Mouse (Mus musculus) urinary bladder, postnatal 0 days (tissue): ENCODE measurements around the gene Adgrb2. TPM values are rescaled to one million over a fixed set of nuclear protein-coding genes. Genes with fewer than 3 reads are reported as not detected.

ENCODE experiments used
- polyA plus RNA-seq: library from polyadenylated mRNA; unstranded; fragments of >200 nt; fragmentation: Nextera tagmentation; extraction: Ambion mirVana; gene quantifications from 2 replicates; pipeline ENCODE4 v1.2.1, GENCODE M21; 2015

The Adgrb2 gene
- 0.79 and 0.88 TPM in 2 replicates for polyA plus RNA-seq

GRCm38 (mm10) chr4:129984421-129985061, at the start of gene Adgrb2:
TSS of gene Adgrb2 (plus strand) at chr4:129984870.

GRCm38 (mm10) chr4:130047331-130048202, 62.9 kb downstream of the Adgrb2 start, which contains the start of gene Col16a1:
TSS of gene Col16a1 (plus strand) at chr4:130047840.

Other genes starting within 250 kb of the Adgrb2 start
- gene Khdrbs1, start 242.6 kb upstream of the Adgrb2 start, polyA plus RNA-seq, result 40.1 and 45.9 TPM in 2 replicates
- 290 and 382 TPM in 2 replicates for gene Ptp4a2, start 173.7 kb upstream of the Adgrb2 start, polyA plus RNA-seq
- gene Spocd1, start 55.6 kb upstream of the Adgrb2 start, polyA plus RNA-seq, result 0.04 and 0.05 TPM in 2 replicates
- 94.4 and 102 TPM in 2 replicates for gene Col16a1, start 63.0 kb downstream of the Adgrb2 start, polyA plus RNA-seq
- 56.3 and 63.0 TPM in 2 replicates for gene Pef1, start 117.7 kb downstream of the Adgrb2 start, polyA plus RNA-seq
- gene Hcrtr1, start 154.5 kb downstream of the Adgrb2 start, polyA plus RNA-seq, result 2.3 TPM in 2 replicates
- gene Tinagl1, start 190.3 kb downstream of the Adgrb2 start, polyA plus RNA-seq, result 962 and 1,015 TPM in 2 replicates
- gene Gm853, start 237.5 kb downstream of the Adgrb2 start, polyA plus RNA-seq, result not detected in 2 replicates